In the genomic region with DNA sequence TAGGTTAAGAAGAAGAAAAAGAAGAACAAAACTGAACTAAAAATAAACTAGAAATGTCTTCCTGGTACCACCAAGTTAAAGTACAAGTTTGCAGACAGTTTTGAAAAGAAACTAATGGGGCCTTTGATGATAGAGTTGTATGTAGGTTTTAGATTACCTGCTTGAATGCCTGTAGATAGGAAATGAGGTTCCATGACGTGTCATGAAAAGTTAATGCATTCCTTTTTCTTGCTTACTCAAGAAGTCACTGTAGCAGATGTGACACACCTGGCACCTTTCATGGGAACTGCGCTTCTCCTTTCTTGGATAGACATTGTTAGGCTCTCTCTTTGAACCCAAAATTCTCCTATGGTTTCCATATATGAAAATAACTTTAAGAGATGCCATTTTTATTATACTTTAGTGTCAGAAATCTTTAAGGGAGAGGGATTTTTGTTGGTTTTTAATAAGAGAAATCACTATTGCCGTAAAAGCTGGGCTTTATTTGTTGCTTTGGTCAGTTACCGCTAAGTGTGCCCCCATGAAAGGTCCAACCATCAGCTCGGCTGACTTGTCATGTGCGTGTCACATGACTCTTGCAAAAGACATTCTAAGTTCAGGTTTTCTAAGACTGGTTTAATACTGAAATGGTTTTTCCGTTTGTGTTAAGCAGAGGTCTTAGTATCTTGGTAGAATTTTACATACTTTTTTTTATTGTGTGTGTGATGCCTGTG, we compare ENCODE assay signal across 8 mouse cellular contexts. TPM values are rescaled to one million over a fixed set of nuclear protein-coding genes. Genes with fewer than 3 reads are reported as not detected.
DNase-seq lines count a peak whose midpoint lies in the region; ATAC-seq lines count a peak whose summit lies in the region.

No protein-coding gene starts in this region.

- no peak for ATAC-seq in neural tube, embryonic 11.5 days (ENCODE audit: insufficient read depth, low FRiP score, low TSS enrichment)
- ATAC-seq in forebrain, embryonic 11.5 days (replicated peaks; ENCODE audit: low FRiP score): no peak
- ATAC-seq in kidney, embryonic 16.5 days (ENCODE audit: low FRiP score, low TSS enrichment): no peak
- no peak for ATAC-seq in midbrain, embryonic 13.5 days

- peak overlapping the region; percentile 93 for H3K9ac ChIP-seq in neural tube, embryonic 11.5 days (ENCODE audit: low read length)
- H3K9ac ChIP-seq in forebrain, embryonic 11.5 days (ENCODE audit: low read length): peak overlapping the region; percentile 92
- H3K9ac ChIP-seq in kidney, embryonic 16.5 days (replicated peaks; ENCODE audit: low read length): peak overlapping the region; percentile 99
- peak overlapping the region; percentile 97 for H3K9ac ChIP-seq in midbrain, embryonic 13.5 days (replicated peaks)

- H3K4me3 ChIP-seq in neural tube, embryonic 11.5 days (ENCODE audit: low read depth, low read length): peak overlapping the region; percentile 98
- H3K4me3 ChIP-seq in forebrain, embryonic 11.5 days (ENCODE audit: low read depth, low read length): peak overlapping the region; percentile 86
- peak overlapping the region; percentile 100 for H3K4me3 ChIP-seq in kidney, embryonic 16.5 days (ENCODE audit: low read length)
- H3K4me3 ChIP-seq in midbrain, embryonic 13.5 days (replicated peaks): peak overlapping the region; percentile 97

- 71% methylated on average over 7 of the region's 7 CpGs for WGBS in neural tube, embryonic 11.5 days
- WGBS in forebrain, embryonic 11.5 days: 67% methylated on average over 7 of the region's 7 CpGs
- WGBS in kidney, embryonic 16.5 days: 39% methylated on average over 7 of the region's 7 CpGs
- 60% methylated on average over 7 of the region's 7 CpGs for WGBS in midbrain, embryonic 13.5 days

- H3K4me2 ChIP-seq in neural tube, embryonic 11.5 days (ENCODE audit: low read depth): peak overlapping the region; percentile 71
- H3K4me2 ChIP-seq in forebrain, embryonic 11.5 days (ENCODE audit: low read depth, low read length, severe bottlenecking): peak overlapping the region; percentile 66
- H3K4me2 ChIP-seq in kidney, embryonic 16.5 days (replicated peaks; ENCODE audit: low read depth, low read length): peak overlapping the region; percentile 71
- peak overlapping the region; percentile 86 for H3K4me2 ChIP-seq in midbrain, embryonic 13.5 days (replicated peaks)

- peaks cover 15% of the 10 kb centered on the region for H3K4me1 ChIP-seq in neural tube, embryonic 11.5 days (ENCODE audit: control insufficient read depth, insufficient read depth, low read length)
- H3K4me1 ChIP-seq in forebrain, embryonic 11.5 days (replicated peaks; ENCODE audit: control insufficient read depth, insufficient read depth, low read length): peaks cover 2% of the 10 kb centered on the region
- peaks cover 45% of the 10 kb centered on the region for H3K4me1 ChIP-seq in kidney, embryonic 16.5 days (ENCODE audit: insufficient read depth, low read length)
- peaks cover 47% of the 10 kb centered on the region for H3K4me1 ChIP-seq in midbrain, embryonic 13.5 days (replicated peaks)

- no peaks in the 10 kb centered on the region for H3K27me3 ChIP-seq in neural tube, embryonic 11.5 days (ENCODE audit: control insufficient read depth, insufficient read depth, low read length)
- no peaks in the 10 kb centered on the region for H3K27me3 ChIP-seq in forebrain, embryonic 11.5 days (ENCODE audit: control insufficient read depth, insufficient read depth, low read length)
- no peaks in the 10 kb centered on the region for H3K27me3 ChIP-seq in kidney, embryonic 16.5 days (ENCODE audit: insufficient read depth, low read length)
- H3K27me3 ChIP-seq in midbrain, embryonic 13.5 days: no peaks in the 10 kb centered on the region

- no peak for DNase-seq in neural tube, embryonic 11.5 days (ENCODE audit: low spot score)
- no peak for DNase-seq in neural tube, embryonic 10.5 days (ENCODE audit: extremely low spot score, low spot score)
- no peak for DNase-seq in forebrain, embryonic 11.5 days (ENCODE audit: low spot score)
- DNase-seq in right cerebral cortex, postnatal 14 days: no peak
- DNase-seq in frontal cortex, adult 2 months (ENCODE audit: extremely low spot score in 1 of 2, low spot score in 1 of 2): no peak
- no peak for DNase-seq in cerebellum, postnatal 14 days

- H3K27ac ChIP-seq in neural tube, embryonic 11.5 days (ENCODE audit: low read depth, low read length): no peak overlapping the region
- no peak overlapping the region for H3K27ac ChIP-seq in forebrain, embryonic 11.5 days (ENCODE audit: low read depth, low read length)
- peak overlapping the region; percentile 99; the same call in 1 of the 2 replicates for H3K27ac ChIP-seq in kidney, embryonic 16.5 days (ENCODE audit: low read length)
- H3K27ac ChIP-seq in midbrain, embryonic 13.5 days: no peak overlapping the region

- no peaks in the 10 kb centered on the region for H3K36me3 ChIP-seq in neural tube, embryonic 11.5 days (ENCODE audit: control insufficient read depth, insufficient read depth, low read length)
- no peaks in the 10 kb centered on the region for H3K36me3 ChIP-seq in forebrain, embryonic 11.5 days (ENCODE audit: control insufficient read depth, insufficient read depth, low read length)
- no peaks in the 10 kb centered on the region for H3K36me3 ChIP-seq in kidney, embryonic 16.5 days (ENCODE audit: insufficient read depth, low read length)
- no peaks in the 10 kb centered on the region for H3K36me3 ChIP-seq in midbrain, embryonic 13.5 days

- no peaks in the 10 kb centered on the region for H3K9me3 ChIP-seq in neural tube, embryonic 11.5 days (ENCODE audit: control insufficient read depth, low read length)
- H3K9me3 ChIP-seq in forebrain, embryonic 11.5 days (ENCODE audit: control insufficient read depth, low read length): no peaks in the 10 kb centered on the region
- H3K9me3 ChIP-seq in kidney, embryonic 16.5 days (ENCODE audit: low read length): no peaks in the 10 kb centered on the region
- no peaks in the 10 kb centered on the region for H3K9me3 ChIP-seq in midbrain, embryonic 13.5 days

RNA-seq across cellular contexts. Expression of gene Rab1a, which starts 1.2 kb away (rescaled TPM):
- 252 and 253 TPM in 2 replicates for polyA plus RNA-seq in neural tube, embryonic 11.5 days (2014; fragmentation: Nextera tagmentation; extraction: Ambion mirVana)
- polyA plus RNA-seq in forebrain, embryonic 11.5 days (2014; fragmentation: Nextera tagmentation; extraction: Ambion mirVana): 227 and 242 TPM in 2 replicates
- 261 and 265 TPM in 2 replicates for polyA plus RNA-seq in kidney, embryonic 16.5 days (2015; fragmentation: Nextera tagmentation; extraction: Ambion mirVana)
- 289 and 306 TPM in 2 replicates for polyA plus RNA-seq in midbrain, embryonic 13.5 days (2015; fragmentation: Nextera tagmentation; extraction: Ambion mirVana)
- polyA plus RNA-seq in frontal cortex, adult 2 months (2012; rRNA removed): 210 and 221 TPM in 2 replicates

RNA-seq across cellular contexts. Expression of gene Cep68, which starts 46.8 kb away (rescaled TPM):
- 33.5 and 35.3 TPM in 2 replicates for polyA plus RNA-seq in neural tube, embryonic 11.5 days (2014; fragmentation: Nextera tagmentation; extraction: Ambion mirVana)
- polyA plus RNA-seq in forebrain, embryonic 11.5 days (2014; fragmentation: Nextera tagmentation; extraction: Ambion mirVana): 41.0 and 41.1 TPM in 2 replicates
- polyA plus RNA-seq in kidney, embryonic 16.5 days (2015; fragmentation: Nextera tagmentation; extraction: Ambion mirVana): 35.1 and 40.5 TPM in 2 replicates
- 26.5 and 27.9 TPM in 2 replicates for polyA plus RNA-seq in midbrain, embryonic 13.5 days (2015; fragmentation: Nextera tagmentation; extraction: Ambion mirVana)
- polyA plus RNA-seq in frontal cortex, adult 2 months (2012; rRNA removed): 18.9 and 19.6 TPM in 2 replicates
